Mouse (Mus musculus) B cell, adult 67 days (primary cell): ENCODE data around the gene Olfr345. TPM values are rescaled to one million over a fixed set of nuclear protein-coding genes. Genes with fewer than 3 reads are reported as not detected.

Experiments
- total RNA-seq, 2 experiments: library from RNA; stranded (reverse); gene quantifications; 4 replicates each; pipeline ENCODE4 v1.2.4; 2023

The Olfr345 gene
- total RNA-seq = not detected

DNA sequence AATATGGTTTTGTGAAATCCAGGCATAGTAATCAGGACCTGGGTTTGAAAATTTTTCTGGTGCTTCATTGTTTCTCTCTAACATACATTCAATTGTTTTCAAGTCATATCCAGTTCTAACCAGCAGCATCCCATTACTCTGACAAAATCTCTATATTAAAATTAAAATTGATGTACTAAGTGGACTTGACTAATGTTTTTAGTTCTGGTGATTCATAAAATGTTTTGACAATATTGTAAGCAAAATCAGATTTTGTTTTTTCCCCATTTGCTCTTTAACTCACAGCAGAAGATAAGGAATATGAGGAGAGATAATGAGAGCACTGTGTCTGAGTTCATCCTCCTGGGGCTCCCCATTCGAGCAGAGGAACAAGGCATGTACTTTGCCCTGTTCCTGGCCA is at the start of gene Olfr345:
Gene Olfr345, plus strand, starts transcription at position 301 of the 400 bp plus-strand sequence.

DNA sequence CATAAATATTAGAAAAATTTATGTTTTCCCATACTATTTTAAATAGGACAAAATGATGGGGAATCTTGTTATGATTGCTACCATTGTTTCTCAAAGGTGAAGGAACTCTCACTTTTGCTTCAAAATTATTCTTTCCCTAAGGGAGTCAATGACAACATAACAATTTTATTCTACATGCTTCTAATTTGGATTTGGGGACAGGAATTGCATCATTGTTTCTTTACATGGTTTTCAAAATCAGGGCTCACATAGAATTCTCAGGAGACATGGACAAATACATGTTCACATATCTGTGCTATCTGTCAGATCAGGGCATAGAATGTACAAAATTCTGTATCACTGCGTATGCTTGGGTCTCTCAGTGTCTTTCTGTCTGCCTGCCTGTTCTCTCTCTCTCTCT is 45.6 kb downstream of the Olfr345 start, which contains the start of gene Olfr346:
Gene Olfr346, plus strand, starts transcription at position 301 of the 400 bp plus-strand sequence.

Other genes with a start within 250 kb of the Olfr345 start
- gene Olfr339, start 221.1 kb upstream of the Olfr345 start, total RNA-seq = not detected
- not detected for gene Olfr340, start 187.5 kb upstream of the Olfr345 start, total RNA-seq
- gene Olfr341, start 157.6 kb upstream of the Olfr345 start, total RNA-seq = not detected
- gene Olfr342, start 115.0 kb upstream of the Olfr345 start, total RNA-seq = not detected
- gene Olfr344, start 73.4 kb upstream of the Olfr345 start, total RNA-seq = not detected
- gene Olfr346, start 45.7 kb downstream of the Olfr345 start, total RNA-seq = not detected
- gene Olfr347, start 91.9 kb downstream of the Olfr345 start, total RNA-seq = not detected
- gene Olfr348, start 144.2 kb downstream of the Olfr345 start, total RNA-seq = not detected
- not detected for gene Olfr50, start 150.5 kb downstream of the Olfr345 start, total RNA-seq
- gene Olfr3, start 177.0 kb downstream of the Olfr345 start, total RNA-seq = not detected
- not detected for gene Olfr350, start 206.3 kb downstream of the Olfr345 start, total RNA-seq
- not detected for gene Olfr351, start 222.6 kb downstream of the Olfr345 start, total RNA-seq
- not detected for gene Olfr352, start 228.4 kb downstream of the Olfr345 start, total RNA-seq